Mouse (Mus musculus) sigmoid colon, adult 10 weeks (tissue): ENCODE data around the gene Tspan1. TPM values are rescaled to one million over a fixed set of nuclear protein-coding genes. Genes with fewer than 3 reads are reported as not detected.

ENCODE experiments used
- polyA plus RNA-seq: library from polyadenylated mRNA; stranded (reverse); fragments of 350-450 nt; fragmentation: Illumina TruSeq; extraction: RNeasy Lipid Tissue Mini Kit (QIAGEN cat#74804); gene quantifications from one replicate; pipeline ENCODE4 v1.2.3, GENCODE M21; 2014; ENCODE audit warnings: low read depth, low replicate concordance

Gene Tspan1
- 2,519 TPM for polyA plus RNA-seq

DNA sequence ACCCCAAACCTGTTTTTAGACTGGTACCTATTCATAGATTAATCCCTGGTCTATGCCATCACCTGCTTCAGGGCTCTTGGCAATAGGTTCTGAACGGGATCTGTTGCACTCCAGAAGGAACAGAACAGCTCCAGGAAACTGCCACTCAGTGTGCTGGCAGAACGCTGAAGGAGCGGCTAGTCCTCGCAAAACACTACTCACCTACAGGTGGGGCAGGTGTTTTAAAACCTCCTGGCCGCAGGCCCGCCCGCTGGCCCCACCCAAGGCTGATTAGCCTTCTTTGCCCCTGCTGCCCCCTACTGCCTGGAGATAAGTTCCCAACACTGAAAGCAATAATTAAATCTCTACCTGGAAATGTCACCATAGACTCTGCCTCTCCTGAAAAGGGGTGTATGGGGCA is at the start of gene Tspan1:
TSS of gene Tspan1 (minus strand) at position 198 of the 400 bp plus-strand sequence.

DNA sequence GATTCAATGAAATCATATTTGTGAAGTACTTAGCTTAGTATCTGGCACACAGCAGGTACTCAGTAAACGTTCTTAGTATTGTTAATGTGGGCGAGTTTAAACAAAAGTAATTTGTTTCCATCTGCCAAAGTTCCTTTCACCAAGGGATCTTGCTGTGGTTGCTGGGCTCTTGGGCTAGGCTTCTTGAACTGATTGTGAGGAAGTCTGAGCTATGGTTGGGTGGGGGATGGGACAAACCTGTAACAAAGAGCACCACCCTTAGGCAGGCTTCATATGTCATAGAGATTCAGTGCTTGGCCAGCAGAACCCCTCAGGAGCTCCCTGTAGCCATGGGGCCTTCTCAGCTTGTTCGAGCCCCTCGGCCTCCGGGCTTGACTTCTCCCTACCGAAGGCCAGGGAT is 5.7 kb upstream of the Tspan1 start, which contains the start of the genes 1700042G07Rik and Gm49337:
TSS of gene 1700042G07Rik (plus strand) at position 301 of the 400 bp plus-strand sequence.
TSS of gene Gm49337 (plus strand) at position 313 of the 400 bp plus-strand sequence.

DNA sequence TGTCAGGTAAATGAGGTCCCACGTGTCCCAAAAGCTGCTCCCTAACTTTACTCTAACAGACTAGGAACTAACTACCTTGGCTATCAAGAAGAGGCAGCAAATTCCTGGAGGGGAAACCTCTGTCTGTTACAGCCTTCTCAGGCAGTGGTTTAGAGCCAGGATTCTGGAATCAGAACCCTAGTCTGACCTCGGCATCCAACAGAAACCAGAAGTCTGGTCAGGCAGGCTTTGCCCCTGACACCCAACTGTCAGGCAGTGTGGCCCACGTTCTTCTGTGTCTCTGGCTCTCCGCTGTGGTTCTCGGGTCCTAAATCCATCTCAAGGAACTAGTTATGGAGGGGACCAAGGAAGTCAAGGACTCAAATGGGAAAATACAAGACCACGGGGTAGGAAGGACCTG is 16.2 kb downstream of the Tspan1 start, which contains the start of gene Lurap1:
TSS of gene Lurap1 (minus strand) at position 101 of the 400 bp plus-strand sequence.

DNA sequence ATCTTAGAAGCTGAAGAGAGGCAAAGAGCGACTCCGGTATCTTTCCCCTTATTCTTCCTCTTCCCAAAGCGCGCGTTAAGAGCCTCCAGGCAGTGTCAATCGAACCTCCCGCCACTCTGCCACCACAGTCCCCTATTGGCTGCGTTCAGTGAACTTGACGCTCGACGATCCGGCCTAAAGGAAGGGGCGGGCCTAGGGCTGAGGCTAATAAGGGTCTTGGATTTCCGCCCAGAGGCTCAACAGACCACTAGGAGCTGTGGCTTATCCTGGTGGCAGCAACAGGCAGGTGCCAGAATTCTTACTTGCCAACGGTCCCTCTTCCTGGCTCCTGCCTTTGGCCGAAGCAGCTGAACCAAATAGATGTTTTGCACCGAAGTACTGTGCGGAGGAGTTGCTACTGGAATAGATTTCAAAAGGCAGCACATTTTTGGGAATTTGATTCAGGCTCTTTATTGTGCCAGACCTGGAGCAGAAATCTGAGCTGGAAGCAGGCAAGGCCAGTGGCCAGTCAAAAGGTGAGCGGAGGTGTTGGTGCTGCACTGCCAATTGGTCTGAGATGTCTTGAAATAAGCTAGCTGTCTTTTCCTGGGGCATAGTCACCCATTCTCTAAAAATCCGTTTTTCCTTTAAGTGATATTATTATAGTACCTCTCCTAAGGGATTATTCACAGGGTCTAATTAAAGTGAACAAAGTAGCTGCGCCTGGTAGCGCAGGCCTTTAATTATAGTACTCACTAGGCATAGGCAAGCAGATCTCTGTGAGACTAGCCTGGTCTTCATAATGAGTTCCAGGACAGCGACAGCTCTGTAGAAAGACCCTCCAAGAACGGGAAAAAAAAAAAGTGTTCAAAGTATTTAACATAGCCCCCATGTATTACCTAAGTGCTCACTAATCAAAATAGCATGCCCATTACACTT is 43.5 kb downstream of the Tspan1 start, which contains the start of the genes Rad54l and Pomgnt1:
TSS of gene Rad54l (minus strand) at position 89 of the 918 bp plus-strand sequence.
TSS of gene Pomgnt1 (plus strand) at position 239 of the 918 bp plus-strand sequence.

Other genes starting within 250 kb of the Tspan1 start
- not detected for gene Dmbx1, start 227.7 kb downstream of the Tspan1 start, polyA plus RNA-seq
- gene Faah, start 149.7 kb downstream of the Tspan1 start, polyA plus RNA-seq: 4.2 TPM
- gene Nsun4, start 113.7 kb downstream of the Tspan1 start, polyA plus RNA-seq: 8.8 TPM
- gene Uqcrh, start 92.5 kb downstream of the Tspan1 start, polyA plus RNA-seq: 435 TPM
- gene Lrrc41, start 92.3 kb downstream of the Tspan1 start, polyA plus RNA-seq: 7.8 TPM
- 2.5 TPM for gene Rad54l, start 43.9 kb downstream of the Tspan1 start, polyA plus RNA-seq
- 7.3 TPM for gene Pomgnt1, start 43.8 kb downstream of the Tspan1 start, polyA plus RNA-seq
- gene Lurap1, start 16.3 kb downstream of the Tspan1 start, polyA plus RNA-seq: 2.2 TPM
- gene 1700042G07Rik, start 5.8 kb upstream of the Tspan1 start, polyA plus RNA-seq: not detected
- gene Gm49337, start 5.8 kb upstream of the Tspan1 start, polyA plus RNA-seq: 7.0 TPM
- gene Pik3r3, start 54.0 kb upstream of the Tspan1 start, polyA plus RNA-seq: 78.7 TPM